Mouse (Mus musculus) midbrain, embryonic 14.5 days (tissue): ENCODE measurements around the gene F5. TPM values are rescaled to one million over a fixed set of nuclear protein-coding genes. Genes with fewer than 3 reads are reported as not detected.

Source experiments
- ATAC-seq: fragments of 200-750 bp; cut with Nextera tagmentation; 2 replicates; pipeline ENCODE4 v1.8.0; 2017; ENCODE audit warnings: moderate number of reproducible peaks, moderate library complexity; ENCODE audit not compliant: low FRiP score, low TSS enrichment
- DNase-seq: peaks from one replicate; pipeline ENCODE4 v3.0.0-alpha.2; 2015
- H3K27ac ChIP-seq: fragments of 300-500 bp; sonication (generic); replicated peaks from 2 replicates; pipeline ENCODE4 v1.5.1; 2014; ENCODE audit warnings: mild to moderate bottlenecking, low read depth, low read length, moderate library complexity
- H3K27me3 ChIP-seq: fragments of 300-500 bp; sonication (generic); 2 replicates; pipeline ENCODE4 v1.6.1; 2014; ENCODE audit warnings: low read length, control low read depth, mixed read lengths; ENCODE audit not compliant: control insufficient read depth, insufficient read depth
- H3K36me3 ChIP-seq: fragments of 300-500 bp; sonication (generic); 2 replicates; pipeline ENCODE4 v1.6.1; 2014; ENCODE audit warnings: low read length, control low read depth; ENCODE audit not compliant: control insufficient read depth, insufficient read depth
- H3K4me1 ChIP-seq: fragments of 300-500 bp; sonication (generic); 2 replicates; pipeline ENCODE4 v1.6.1; 2014; ENCODE audit warnings: mild to moderate bottlenecking, antibody characterized with exemption, low read length, control low read depth; ENCODE audit not compliant: control insufficient read depth, insufficient read depth
- H3K4me2 ChIP-seq: fragments of 300-500 bp; sonication (generic); 2 replicates; pipeline ENCODE4 v1.6.1; 2014; ENCODE audit warnings: mild to moderate bottlenecking, low read length, moderate library complexity
- H3K4me3 ChIP-seq: fragments of 300-500 bp; sonication (generic); replicated peaks from 2 replicates; pipeline ENCODE4 v1.5.1; 2014; ENCODE audit warnings: low read depth, low read length
- H3K9ac ChIP-seq: fragments of 300-500 bp; sonication (generic); replicated peaks from 2 replicates; pipeline ENCODE4 v1.6.1; 2014; ENCODE audit warnings: mild to moderate bottlenecking, low read length, moderate library complexity
- H3K9me3 ChIP-seq: fragments of 300-500 bp; sonication (generic); 2 replicates; pipeline ENCODE4 v1.6.1; 2016; ENCODE audit warnings: low read length, control low read depth, mixed read lengths; ENCODE audit not compliant: control insufficient read depth
- WGBS: fragments of 180-500 bp; shearing (Covaris S2); extraction: QIAGEN DNeasy Blood & Tissue Kit; methylation state at CpG from one replicate; pipeline ENCODE4 v1.1.7; 2014; 5-methylcytosine and 5-hydroxymethylcytosine counted together
- polyA plus RNA-seq: library from polyadenylated mRNA; unstranded; fragments of >200 nt; fragmentation: Nextera tagmentation; extraction: Ambion mirVana; gene quantifications from 2 replicates; pipeline ENCODE4 v1.2.1, GENCODE M21; 2014

F5 gene
- polyA plus RNA-seq, 1 experiment from 2014 or later: 0.07 TPM

GRCm38 (mm10) chr1:164173145-164173544 is 21.5 kb downstream of the F5 start:
- DNase-seq: no peak
- no peak for ATAC-seq
- 79% methylated on average over 4 of the region's 4 CpGs for WGBS

GRCm38 (mm10) chr1:164176856-164177255 is 25.2 kb downstream of the F5 start:
- H3K4me3 ChIP-seq: no peak overlapping the region
- no peak overlapping the region for H3K27ac ChIP-seq
- H3K36me3 ChIP-seq: no peaks in the 10 kb centered on the region
- no peak overlapping the region for H3K9ac ChIP-seq
- no peaks in the 10 kb centered on the region for H3K4me1 ChIP-seq
- H3K27me3 ChIP-seq: no peaks in the 10 kb centered on the region
- no peak overlapping the region for H3K4me2 ChIP-seq
- no peaks in the 10 kb centered on the region for H3K9me3 ChIP-seq
- DNase-seq (no peak), ATAC-seq (no peak)

More at GRCm38 (mm10) chr1:164173145-164173544, 21.5 kb downstream of the F5 start:
- H3K9me3 ChIP-seq: no peaks in the 10 kb centered on the region
- no peak overlapping the region for H3K27ac ChIP-seq
- no peaks in the 10 kb centered on the region for H3K4me1 ChIP-seq
- H3K4me2 ChIP-seq: no peak overlapping the region
- no peak overlapping the region for H3K9ac ChIP-seq
- H3K27me3 ChIP-seq: no peaks in the 10 kb centered on the region
- H3K4me3 ChIP-seq: no peak overlapping the region
- H3K36me3 ChIP-seq: no peaks in the 10 kb centered on the region

GRCm38 (mm10) chr1:164178429-164178828 is 26.8 kb downstream of the F5 start:
- Histone ChIP-seq H3K27ac (no peak overlapping the region), H3K4me3 (no peak overlapping the region), H3K9ac (no peak overlapping the region), H3K36me3 (no peaks in the 10 kb centered on the region), H3K9me3 (no peaks in the 10 kb centered on the region), H3K4me1 (no peaks in the 10 kb centered on the region), H3K4me2 (no peak overlapping the region), H3K27me3 (no peaks in the 10 kb centered on the region)
- WGBS: 54% methylated on average over 6 of the region's 6 CpGs
- no peak for ATAC-seq
- peak; percentile 3 for DNase-seq

GRCm38 (mm10) chr1:164184142-164184870 is 32.7 kb downstream of the F5 start:
- H3K36me3 ChIP-seq: no peaks in the 10 kb centered on the region
- no peaks in the 10 kb centered on the region for H3K4me1 ChIP-seq
- H3K27me3 ChIP-seq: no peaks in the 10 kb centered on the region
- H3K9ac ChIP-seq: no peak overlapping the region
- peak overlapping the region; percentile 30 for H3K4me2 ChIP-seq
- peak; percentile 91 for DNase-seq
- peak; percentile 83; the same call in 1 of the 2 replicates for ATAC-seq
- H3K4me3 ChIP-seq: no peak overlapping the region
- H3K27ac ChIP-seq: no peak overlapping the region
- H3K9me3 ChIP-seq: no peaks in the 10 kb centered on the region
- 50% methylated on average over 16 of the region's 16 CpGs for WGBS

GRCm38 (mm10) chr1:164184871-164185223 is 33.2 kb downstream of the F5 start:
- H3K9ac ChIP-seq: no peak overlapping the region
- H3K9me3 ChIP-seq: no peaks in the 10 kb centered on the region
- no peak overlapping the region for H3K4me2 ChIP-seq
- 48% methylated on average over 8 of the region's 8 CpGs for WGBS
- H3K4me1 ChIP-seq: no peaks in the 10 kb centered on the region
- H3K4me3 ChIP-seq: no peak overlapping the region
- H3K36me3 ChIP-seq: no peaks in the 10 kb centered on the region
- DNase-seq (no peak), ATAC-seq (no peak)
- no peak overlapping the region for H3K27ac ChIP-seq
- no peaks in the 10 kb centered on the region for H3K27me3 ChIP-seq

GRCm38 (mm10) chr1:164185316-164185715 is 33.7 kb downstream of the F5 start:
- DNase-seq (peak; percentile 5), ATAC-seq (no peak)
- Histone ChIP-seq H3K9me3 (no peaks in the 10 kb centered on the region), H3K36me3 (no peaks in the 10 kb centered on the region), H3K9ac (no peak overlapping the region), H3K4me3 (no peak overlapping the region), H3K4me2 (no peak overlapping the region), H3K27ac (no peak overlapping the region), H3K27me3 (no peaks in the 10 kb centered on the region), H3K4me1 (no peaks in the 10 kb centered on the region)
- WGBS: 63% methylated on average over 4 of the region's 4 CpGs

- ATAC-seq (no peak), DNase-seq (no peak)
- Histone ChIP-seq H3K9ac (no peak overlapping the region), H3K27me3 (no peaks in the 10 kb centered on the region), H3K9me3 (no peaks in the 10 kb centered on the region), H3K4me1 (no peaks in the 10 kb centered on the region), H3K27ac (no peak overlapping the region), H3K36me3 (no peaks in the 10 kb centered on the region), H3K4me3 (no peak overlapping the region), H3K4me2 (no peak overlapping the region)
- 91% methylated on average over 1 of the region's 1 CpGs for WGBS
These were observed 35.4 kb downstream of the F5 start for GRCm38 (mm10) chr1:164187002-164187560.

GRCm38 (mm10) chr1:164199551-164199950 is 47.9 kb downstream of the F5 start:
- ATAC-seq (no peak), DNase-seq (no peak)
- H3K9ac ChIP-seq: no peak overlapping the region
- H3K36me3 ChIP-seq: no peaks in the 10 kb centered on the region
- no peaks in the 10 kb centered on the region for H3K9me3 ChIP-seq
- no peaks in the 10 kb centered on the region for H3K4me1 ChIP-seq
- 91% methylated on average over 4 of the region's 4 CpGs for WGBS
- H3K4me3 ChIP-seq: no peak overlapping the region
- no peak overlapping the region for H3K4me2 ChIP-seq
- H3K27me3 ChIP-seq: no peaks in the 10 kb centered on the region
- H3K27ac ChIP-seq: no peak overlapping the region

- H3K4me1 ChIP-seq: no peaks in the 10 kb centered on the region
- DNase-seq: no peak
- no peaks in the 10 kb centered on the region for H3K36me3 ChIP-seq
- no peaks in the 10 kb centered on the region; the same call in 1 of the 2 replicates for H3K9me3 ChIP-seq
- no peak overlapping the region for H3K4me3 ChIP-seq
- H3K27ac ChIP-seq: no peak overlapping the region
- H3K27me3 ChIP-seq: no peaks in the 10 kb centered on the region
- ATAC-seq: no peak
- 98% methylated on average over 2 of the region's 2 CpGs for WGBS
- H3K4me2 ChIP-seq: no peak overlapping the region
- H3K9ac ChIP-seq: no peak overlapping the region
These were observed 56.8 kb downstream of the F5 start for GRCm38 (mm10) chr1:164208437-164208836.
